Mouse (Mus musculus) ES-Bruce4 (cell line): Measurements from ENCODE around the gene Zfp956. TPM values are rescaled to one million over a fixed set of nuclear protein-coding genes. Genes with fewer than 3 reads are reported as not detected.
"Not testable (repeated sequence)": the region's sequence is repeated elsewhere in the genome, so short reads cannot be mapped to it uniquely, and the experiment has no call there.

Experiments
- H3K27ac ChIP-seq: 2 replicates; pipeline ENCODE4 v1.5.1; 2012; ENCODE audit warnings: low read length, inconsistent platforms; ENCODE audit not compliant: insufficient read depth
- H3K27me3 ChIP-seq: 2 replicates; pipeline ENCODE4 v1.6.1; 2012; ENCODE audit warnings: mild to moderate bottlenecking, low read length, inconsistent platforms; ENCODE audit not compliant: control insufficient read depth, poor library complexity, insufficient read depth, severe bottlenecking
- H3K36me3 ChIP-seq: 2 replicates; pipeline ENCODE4 v1.6.1; 2012; ENCODE audit warnings: inconsistent platforms, mild to moderate bottlenecking, low read length, moderate library complexity; ENCODE audit not compliant: control insufficient read depth, poor library complexity, insufficient read depth, severe bottlenecking
- H3K4me1 ChIP-seq: one replicate; pipeline ENCODE4 v1.8.1; 2011; ENCODE audit warnings: low read length; ENCODE audit not compliant: control insufficient read depth, insufficient read depth
- H3K4me3 ChIP-seq: 2 replicates; pipeline ENCODE4 v1.5.1; 2011; ENCODE audit warnings: low read depth, mild to moderate bottlenecking, low read length
- H3K9ac ChIP-seq: 2 replicates; pipeline ENCODE4 v1.6.1; 2012; ENCODE audit warnings: low read depth, mild to moderate bottlenecking, inconsistent platforms; ENCODE audit not compliant: poor library complexity, severe bottlenecking
- H3K9me3 ChIP-seq: replicated peaks from 2 replicates; pipeline ENCODE4 v1.6.1; 2012; ENCODE audit warnings: mild to moderate bottlenecking, low read length, inconsistent platforms; ENCODE audit not compliant: control insufficient read depth, poor library complexity, insufficient read depth, severe bottlenecking
- CTCF ChIP-seq: IDR thresholded peaks from one replicate; pipeline ENCODE4 v1.8.1; 2011; ENCODE audit warnings: low read depth, low read length
- EP300 ChIP-seq: IDR thresholded peaks from 2 replicates; pipeline ENCODE4 v1.6.1; 2011; ENCODE audit warnings: low read depth, low read length; ENCODE audit not compliant: insufficient read depth
- POLR2A ChIP-seq: IDR thresholded peaks from one replicate; pipeline ENCODE4 v1.8.1; 2011; ENCODE audit warnings: low read length; ENCODE audit not compliant: insufficient read depth
- polyA plus RNA-seq: library from polyadenylated mRNA; stranded (reverse); fragments of >200 nt; gene quantifications from 2 replicates; pipeline ENCODE4 v1.2.4, GENCODE M21; 2011; ENCODE audit warnings: low read depth; ENCODE audit not compliant: missing spikeins, insufficient read depth, insufficient read length

Gene Zfp956
- polyA plus RNA-seq, 1 experiment, result 4.5 TPM

DNA sequence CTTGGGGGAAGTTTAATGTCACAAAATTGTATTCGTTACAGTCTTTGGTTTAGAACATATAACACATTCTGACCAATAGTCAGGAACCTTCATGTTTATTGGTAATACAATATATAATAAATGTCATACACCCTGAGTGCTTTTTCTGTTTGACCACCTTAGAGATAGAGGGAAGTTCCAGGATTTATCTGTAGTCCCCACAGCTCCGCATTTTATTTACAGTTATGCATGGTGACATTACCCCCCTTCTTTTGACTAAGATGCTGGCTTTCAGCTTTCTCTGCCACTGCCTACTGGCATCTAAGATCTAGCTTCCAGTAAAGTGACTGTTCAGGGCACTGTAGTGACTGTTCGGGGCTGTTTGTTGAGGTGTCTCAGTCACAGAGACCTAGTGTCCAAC is 1.2 kb downstream of the Zfp956 start:
- H3K9ac ChIP-seq, result 0 out of 2 replicates have a peak overlapping the region, but pooled peaks have one; percentile 79
- no peak overlapping the region for H3K4me3 ChIP-seq
- no peaks in the 10 kb centered on the region for H3K27me3 ChIP-seq
- H3K4me1 ChIP-seq, result no peaks in the 10 kb centered on the region
- H3K36me3 ChIP-seq, result peaks cover 17% of the 10 kb centered on the region
- H3K27ac ChIP-seq, result no peak overlapping the region
- no peaks in the 10 kb centered on the region for H3K9me3 ChIP-seq
- TF ChIP-seq CTCF, result no peak
- TF ChIP-seq EP300, result no peak
- TF ChIP-seq POLR2A, result no peak

DNA sequence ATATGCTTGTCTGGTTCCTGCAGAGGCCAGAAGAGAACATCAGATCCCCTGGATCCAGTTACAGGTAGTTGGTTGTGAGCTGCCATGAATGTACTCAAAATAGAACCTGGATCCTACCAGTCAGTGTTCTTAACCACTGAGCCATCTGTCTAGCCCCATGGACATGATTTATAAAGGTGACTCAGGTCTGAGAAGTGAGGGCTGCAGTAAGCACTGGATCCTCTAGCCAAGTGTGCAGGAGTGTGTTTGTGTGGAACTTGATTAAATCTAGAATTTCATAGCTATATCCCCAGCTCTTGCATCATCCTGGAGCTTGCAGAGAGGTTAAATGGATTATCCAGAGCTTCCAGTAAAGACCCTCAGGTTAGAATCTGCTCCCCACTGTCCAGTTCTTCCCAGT is 4.6 kb downstream of the Zfp956 start:
- H3K9me3 ChIP-seq, result no peaks in the 10 kb centered on the region
- TF ChIP-seq CTCF (no peak), POLR2A (no peak), EP300 (no peak)
- H3K27ac ChIP-seq, result no peak overlapping the region
- no peak overlapping the region for H3K4me3 ChIP-seq
- H3K27me3 ChIP-seq, result no peaks in the 10 kb centered on the region
- no peak overlapping the region for H3K9ac ChIP-seq
- no peaks in the 10 kb centered on the region for H3K4me1 ChIP-seq
- H3K36me3 ChIP-seq, result peaks cover 21% of the 10 kb centered on the region

DNA sequence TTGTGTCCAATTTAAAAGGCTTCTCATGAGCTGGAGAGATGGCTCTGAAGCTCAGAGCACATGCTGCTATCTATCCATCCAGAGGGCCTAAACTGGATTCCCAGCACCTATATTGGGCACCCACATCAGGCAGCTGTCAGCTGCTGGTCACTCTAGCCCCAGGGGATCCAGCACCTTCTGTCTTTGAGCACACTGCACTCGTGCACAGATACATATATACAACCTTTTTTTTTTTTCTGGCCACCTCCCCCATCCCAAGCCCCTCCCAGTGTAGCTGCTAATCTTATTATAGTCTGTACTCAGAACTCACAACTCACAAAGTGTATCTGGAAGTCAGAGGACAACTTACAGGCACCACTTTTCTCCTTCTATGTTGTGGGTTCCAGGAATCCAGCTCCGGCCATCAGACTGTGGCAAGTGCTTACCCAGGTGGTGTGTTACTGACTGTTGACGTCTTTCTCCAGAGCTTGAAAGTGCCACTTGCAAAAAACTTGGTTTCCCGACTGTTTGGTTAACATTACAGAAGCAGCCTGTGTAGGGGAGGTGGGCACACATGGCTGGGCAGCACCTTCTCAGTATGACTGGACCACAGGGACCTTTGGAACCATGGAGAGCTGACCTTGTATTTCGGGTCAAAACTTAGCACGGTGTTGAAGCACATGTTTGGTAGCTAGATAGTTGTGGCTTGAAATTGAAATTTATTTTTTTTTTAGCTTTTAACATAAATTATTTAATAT is 7.7 kb downstream of the Zfp956 start:
- no peak for TF ChIP-seq POLR2A
- no peak for TF ChIP-seq EP300
- TF ChIP-seq CTCF, result no peak
- Histone ChIP-seq H3K9me3 (no peaks in the 10 kb centered on the region), H3K36me3 (peaks cover 18% of the 10 kb centered on the region), H3K27ac (no peak overlapping the region), H3K27me3 (no peaks in the 10 kb centered on the region), H3K4me1 (no peaks in the 10 kb centered on the region), H3K9ac (no peak overlapping the region), H3K4me3 (no peak overlapping the region)

- no peak for TF ChIP-seq CTCF
- TF ChIP-seq EP300, result no peak
- TF ChIP-seq POLR2A, result no peak
- H3K27ac ChIP-seq, result no peak overlapping the region
- no peaks in the 10 kb centered on the region for H3K4me1 ChIP-seq
- peaks cover 6% of the 10 kb centered on the region; the same call in 1 of the 2 replicates for H3K36me3 ChIP-seq
- H3K4me3 ChIP-seq, result no peak overlapping the region
- H3K9me3 ChIP-seq, result no peaks in the 10 kb centered on the region
- H3K27me3 ChIP-seq, result no peaks in the 10 kb centered on the region
- no peak overlapping the region for H3K9ac ChIP-seq
Observed at GRCm38 (mm10) chr6:47963051-47963450, 9.9 kb downstream of the Zfp956 start.

GRCm38 (mm10) chr6:47968166-47968565 is 15.0 kb downstream of the Zfp956 start:
- H3K4me1 ChIP-seq, H3K4me3 ChIP-seq, H3K36me3 ChIP-seq, H3K9ac ChIP-seq, H3K27ac ChIP-seq, H3K9me3 ChIP-seq, H3K27me3 ChIP-seq: not testable (repeated sequence)

DNA sequence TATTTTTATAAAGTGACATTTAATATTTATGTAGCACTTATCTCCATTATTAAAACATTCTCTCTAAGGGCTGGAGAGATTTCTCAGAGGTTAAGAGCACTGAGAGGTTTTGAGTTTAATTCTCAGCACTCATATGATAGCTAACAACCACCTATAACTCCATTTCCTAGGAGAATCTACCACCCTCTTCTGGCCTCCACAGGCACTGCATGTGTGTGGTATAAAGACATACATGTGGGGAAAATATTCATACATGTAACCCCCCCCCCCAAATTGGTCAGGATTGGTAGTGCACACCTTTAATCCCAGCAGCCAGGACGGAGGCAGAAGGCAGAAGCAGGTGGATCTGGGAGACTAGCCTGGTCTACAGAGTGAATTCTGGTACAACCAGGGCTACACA is 21.4 kb downstream of the Zfp956 start:
- Histone ChIP-seq H3K36me3 (no peaks in the 10 kb centered on the region), H3K9ac (no peak overlapping the region), H3K9me3 (no peaks in the 10 kb centered on the region), H3K4me1 (no peaks in the 10 kb centered on the region), H3K27ac (no peak overlapping the region), H3K4me3 (no peak overlapping the region), H3K27me3 (no peaks in the 10 kb centered on the region)
- no peak for TF ChIP-seq EP300
- TF ChIP-seq POLR2A, result no peak
- TF ChIP-seq CTCF, result no peak
